Mouse (Mus musculus) neural tube, embryonic 12.5 days (tissue): ENCODE data around the gene Epx. TPM values are rescaled to one million over a fixed set of nuclear protein-coding genes. Genes with fewer than 3 reads are reported as not detected.

Experiments
- ATAC-seq: fragments of 200-750 bp; cut with Nextera tagmentation; 2 replicates; pipeline ENCODE4 v1.8.0; 2017; ENCODE audit warnings: low read depth, mild to moderate bottlenecking, moderate TSS enrichment, moderate library complexity; ENCODE audit not compliant: low FRiP score
- H3K27ac ChIP-seq: fragments of 300-500 bp; sonication (generic); 2 replicates; pipeline ENCODE4 v1.5.1; 2016
- H3K27me3 ChIP-seq: fragments of 300-500 bp; sonication (generic); replicated peaks from 2 replicates; pipeline ENCODE4 v1.6.1; 2016; ENCODE audit warnings: mild to moderate bottlenecking
- H3K36me3 ChIP-seq: fragments of 300-500 bp; sonication (generic); 2 replicates; pipeline ENCODE4 v1.6.1; 2016; ENCODE audit warnings: mild to moderate bottlenecking
- H3K4me1 ChIP-seq: fragments of 300-500 bp; sonication (generic); 2 replicates; pipeline ENCODE4 v1.6.1; 2016
- H3K4me2 ChIP-seq: fragments of 300-500 bp; sonication (generic); replicated peaks from 2 replicates; pipeline ENCODE4 v1.6.1; 2016; ENCODE audit warnings: mild to moderate bottlenecking
- H3K4me3 ChIP-seq: fragments of 300-500 bp; sonication (generic); 2 replicates; pipeline ENCODE4 v1.5.1; 2016
- H3K9ac ChIP-seq: fragments of 300-500 bp; sonication (generic); 2 replicates; pipeline ENCODE4 v1.6.1; 2016; ENCODE audit warnings: mild to moderate bottlenecking
- H3K9me3 ChIP-seq: fragments of 300-500 bp; sonication (generic); 2 replicates; pipeline ENCODE4 v1.6.1; 2016; ENCODE audit warnings: mild to moderate bottlenecking
- WGBS: fragments of 180-500 bp; shearing (Covaris S2); methylation state at CpG from one replicate; pipeline ENCODE4 v1.1.7; 2016; 5-methylcytosine and 5-hydroxymethylcytosine counted together
- polyA plus RNA-seq: library from polyadenylated mRNA; unstranded; fragments of >200 nt; fragmentation: Nextera tagmentation; extraction: Ambion mirVana; gene quantifications from 2 replicates; pipeline ENCODE4 v1.2.1, GENCODE M21; 2016

Epx gene
- polyA plus RNA-seq, result 0.14 TPM in 1 of 2 replicates, not detected in the other

DNA sequence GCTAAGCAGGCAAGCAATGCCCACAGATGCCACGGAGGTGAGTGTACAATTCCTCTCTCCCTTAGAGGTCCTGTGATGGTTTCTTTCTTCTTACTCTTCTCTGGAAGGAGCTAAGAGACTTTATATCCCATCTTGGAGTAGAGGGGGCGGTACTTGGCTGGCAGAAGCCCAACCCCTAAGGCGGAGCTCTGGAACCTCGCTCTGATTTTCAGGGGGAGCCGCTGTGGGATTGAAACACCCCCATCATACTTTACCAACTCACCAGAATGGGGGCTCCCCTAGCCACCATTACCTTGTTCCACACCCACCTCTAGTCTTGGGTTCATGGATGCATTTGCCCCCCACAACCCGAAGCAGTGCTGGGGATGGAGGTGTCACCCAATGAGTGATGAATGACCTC is at the start of gene Epx:
TSS of gene Epx (minus strand) at position 101 of the 400 bp plus-strand sequence.
- Histone ChIP-seq H3K4me2 (no peak within 1 kb of the TSS), H3K4me3 (no peak within 1 kb of the TSS), H3K27me3 (no peaks in the 10 kb centered on the region), H3K4me1 (no peaks in the 10 kb centered on the region), H3K9ac (no peak within 1 kb of the TSS), H3K9me3 (no peaks in the 10 kb centered on the region), H3K36me3 (no peaks in the 10 kb centered on the region), H3K27ac (no peak within 1 kb of the TSS)
- ATAC-seq, result no peak
- 83% methylated on average over 6 of the region's 6 CpGs for WGBS

DNA sequence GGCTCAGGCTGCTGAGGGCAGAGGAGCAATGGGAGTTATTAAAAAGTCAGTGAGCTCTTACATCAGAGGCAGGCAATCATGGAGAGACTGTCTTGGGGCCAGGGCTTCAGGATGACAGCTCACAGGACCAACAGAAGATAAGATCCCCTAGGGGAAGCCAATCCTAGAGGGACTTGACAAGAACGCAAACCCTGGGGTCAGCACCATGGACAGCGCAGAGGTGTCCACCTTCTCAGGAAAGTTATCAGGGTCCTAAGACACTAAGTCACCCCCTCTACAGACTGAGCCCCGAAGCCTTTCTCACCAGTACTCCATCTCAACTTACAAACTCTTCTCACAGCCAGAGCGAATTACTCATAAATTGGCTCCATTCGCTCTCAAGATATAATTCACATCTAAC is 45.6 kb upstream of the Epx start, which contains the start of gene Olfr464:
TSS of gene Olfr464 (minus strand) at position 2 of the 400 bp plus-strand sequence.
- H3K36me3 ChIP-seq, result no peaks in the 10 kb centered on the region
- H3K9me3 ChIP-seq, result no peaks in the 10 kb centered on the region
- H3K27ac ChIP-seq, result no peak within 1 kb of the TSS
- H3K9ac ChIP-seq, result no peak within 1 kb of the TSS
- ATAC-seq, result no peak
- H3K4me1 ChIP-seq, result no peaks in the 10 kb centered on the region
- no peak within 1 kb of the TSS for H3K4me3 ChIP-seq
- 39% methylated on average over 5 of the region's 5 CpGs for WGBS
- no peaks in the 10 kb centered on the region for H3K27me3 ChIP-seq
- no peak within 1 kb of the TSS for H3K4me2 ChIP-seq

DNA sequence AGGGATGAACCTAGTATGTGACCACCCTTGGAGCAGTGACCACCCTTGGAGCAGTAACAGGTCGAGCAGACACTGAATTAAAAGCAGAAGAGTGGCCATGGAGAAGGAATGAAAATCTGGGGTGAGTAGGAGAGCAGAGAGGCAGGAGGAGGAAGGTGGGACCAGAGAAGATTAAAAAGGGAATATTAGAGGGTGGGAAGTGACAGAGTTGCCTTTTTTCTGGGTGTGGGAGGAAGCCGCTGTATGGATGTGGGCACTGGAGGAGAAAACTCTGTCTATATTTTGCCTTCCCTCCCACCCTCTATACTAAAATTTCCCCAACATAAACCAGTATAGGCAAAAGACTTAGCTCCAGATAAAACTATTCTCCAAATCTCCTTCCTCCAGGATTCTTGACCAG is 45.0 kb upstream of the Epx start:
- H3K27ac ChIP-seq, result no peak overlapping the region
- H3K4me2 ChIP-seq, result no peak overlapping the region
- no peaks in the 10 kb centered on the region for H3K4me1 ChIP-seq
- no peaks in the 10 kb centered on the region for H3K36me3 ChIP-seq
- ATAC-seq, result no peak
- no peaks in the 10 kb centered on the region for H3K27me3 ChIP-seq
- H3K9ac ChIP-seq, result no peak overlapping the region
- H3K4me3 ChIP-seq, result no peak overlapping the region
- no peaks in the 10 kb centered on the region for H3K9me3 ChIP-seq
- WGBS, result 71% methylated on average over 2 of the region's 2 CpGs

DNA sequence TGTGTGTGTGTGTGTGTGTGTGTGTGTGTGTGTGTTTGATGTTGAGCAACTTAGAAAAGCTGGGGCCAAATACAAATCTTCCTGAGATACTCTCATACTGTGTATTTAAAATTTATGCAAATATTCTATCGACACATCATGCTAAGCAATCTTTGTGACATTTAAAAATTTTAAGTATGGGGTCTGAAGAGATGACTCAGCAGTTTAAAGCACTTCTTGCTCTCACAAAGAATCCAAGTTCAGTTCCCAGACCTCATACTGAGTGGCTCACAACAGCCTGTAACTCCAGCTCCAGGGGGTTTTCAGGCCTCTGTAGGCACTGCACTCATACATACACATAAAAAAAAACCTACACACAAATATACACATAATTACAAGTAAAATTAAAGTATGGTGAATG is 40.7 kb upstream of the Epx start:
- H3K9me3 ChIP-seq, result no peaks in the 10 kb centered on the region
- no peak overlapping the region for H3K9ac ChIP-seq
- no peaks in the 10 kb centered on the region for H3K36me3 ChIP-seq
- no peak for ATAC-seq
- H3K27me3 ChIP-seq, result no peaks in the 10 kb centered on the region
- no peak overlapping the region for H3K4me2 ChIP-seq
- WGBS, result 86% methylated on average over 1 of the region's 1 CpGs
- no peaks in the 10 kb centered on the region for H3K4me1 ChIP-seq
- no peak overlapping the region for H3K4me3 ChIP-seq
- H3K27ac ChIP-seq, result no peak overlapping the region

DNA sequence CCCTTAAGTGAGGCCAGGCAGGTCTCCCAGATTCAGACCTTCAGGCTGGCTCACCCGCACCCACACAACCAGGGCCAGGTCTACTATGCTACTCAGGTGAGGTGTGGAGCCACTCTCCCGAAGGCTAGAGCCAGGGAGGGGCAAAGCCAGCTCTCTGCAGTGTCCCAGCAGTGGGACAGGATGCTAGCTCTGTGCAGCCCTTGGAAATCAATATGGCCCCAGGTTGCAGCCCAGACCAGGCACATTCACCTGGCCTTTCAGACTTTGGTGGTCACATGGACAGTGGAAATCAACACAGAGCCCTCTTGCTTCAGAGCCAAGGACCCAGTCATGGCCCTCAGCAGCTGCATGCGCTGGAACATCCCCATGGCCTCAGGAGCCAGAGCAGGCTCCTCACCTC is 29.0 kb upstream of the Epx start:
- Histone ChIP-seq H3K4me1 (no peaks in the 10 kb centered on the region), H3K27me3 (no peaks in the 10 kb centered on the region), H3K9me3 (no peaks in the 10 kb centered on the region), H3K4me2 (no peak overlapping the region), H3K4me3 (no peak overlapping the region), H3K9ac (no peak overlapping the region), H3K27ac (no peak overlapping the region), H3K36me3 (no peaks in the 10 kb centered on the region)
- 86% methylated on average over 3 of the region's 3 CpGs for WGBS
- ATAC-seq, result no peak

DNA sequence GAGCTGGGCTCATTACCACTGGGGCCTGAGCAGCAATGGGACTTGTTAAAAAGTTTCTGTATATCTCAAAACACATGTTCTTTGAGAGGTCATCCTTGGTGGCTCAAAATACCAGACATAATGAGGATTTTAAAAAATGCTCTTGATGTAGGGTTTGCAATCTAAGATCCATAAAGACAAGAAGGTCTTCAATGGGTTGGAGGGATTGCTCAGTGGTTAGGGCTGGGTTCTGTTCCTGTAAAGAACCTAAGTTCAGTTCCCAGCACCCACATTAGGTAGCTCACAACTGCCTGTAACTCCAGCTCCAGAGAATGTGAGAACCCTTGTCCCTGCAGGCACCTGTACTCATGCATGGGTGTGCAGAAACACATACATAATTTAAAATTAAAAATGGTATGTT is 22.0 kb upstream of the Epx start, which contains the start of gene Olfr463:
TSS of gene Olfr463 (minus strand) at position 101 of the 400 bp plus-strand sequence.
- no peak within 1 kb of the TSS for H3K27ac ChIP-seq
- H3K36me3 ChIP-seq, result no peaks in the 10 kb centered on the region
- no peak within 1 kb of the TSS for H3K4me3 ChIP-seq
- no peaks in the 10 kb centered on the region for H3K4me1 ChIP-seq
- H3K9me3 ChIP-seq, result no peaks in the 10 kb centered on the region
- no peak within 1 kb of the TSS for H3K9ac ChIP-seq
- H3K27me3 ChIP-seq, result peaks cover 3% of the 10 kb centered on the region
- H3K4me2 ChIP-seq, result no peak within 1 kb of the TSS
- no peak for ATAC-seq

DNA sequence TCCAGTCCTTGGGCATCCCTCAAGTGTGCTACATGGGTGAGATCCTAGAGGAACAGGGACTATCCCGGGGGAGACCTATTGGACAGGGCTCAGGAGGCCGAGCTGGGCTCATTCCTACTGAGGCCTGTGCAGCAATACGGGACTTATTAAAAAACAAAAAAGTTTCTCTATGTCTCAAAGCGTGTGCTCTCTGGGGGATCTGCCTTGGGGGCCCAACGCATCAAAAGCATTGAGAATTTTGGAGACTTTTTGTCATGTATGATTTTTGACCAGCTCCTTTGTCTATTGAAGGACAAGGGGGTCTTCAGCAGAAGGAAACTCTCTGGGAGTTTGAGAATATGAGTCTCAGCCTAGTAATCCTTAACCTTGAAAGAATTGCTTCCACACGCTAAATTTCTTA is 16.8 kb upstream of the Epx start, which contains the start of gene Olfr462:
TSS of gene Olfr462 (minus strand) at position 101 of the 400 bp plus-strand sequence.
- WGBS, result 89% methylated on average over 6 of the region's 6 CpGs
- no peaks in the 10 kb centered on the region for H3K27me3 ChIP-seq

DNA sequence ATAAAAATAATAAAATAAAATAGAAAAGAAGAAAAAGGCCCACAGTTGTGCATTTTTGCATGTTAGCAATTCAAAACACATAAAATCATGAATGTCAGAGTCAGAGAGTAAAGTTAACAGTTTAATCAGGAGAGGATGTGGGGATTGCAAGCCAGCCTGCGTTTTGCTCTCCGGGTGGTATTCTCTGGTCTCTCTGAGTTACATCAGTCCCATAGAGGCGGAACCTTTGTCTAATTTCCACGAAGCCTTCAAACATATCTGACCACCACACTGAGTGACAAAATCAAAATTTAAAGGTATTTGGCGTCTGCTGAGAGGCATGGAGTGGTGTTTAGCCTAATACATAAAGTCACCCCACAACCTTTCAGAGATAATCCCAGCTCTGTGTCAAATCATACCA is 9.5 kb upstream of the Epx start:
- Histone ChIP-seq H3K4me1 (no peaks in the 10 kb centered on the region), H3K27me3 (no peaks in the 10 kb centered on the region), H3K4me3 (no peak overlapping the region), H3K9ac (no peak overlapping the region), H3K27ac (no peak overlapping the region), H3K36me3 (no peaks in the 10 kb centered on the region), H3K9me3 (no peaks in the 10 kb centered on the region), H3K4me2 (no peak overlapping the region)
- ATAC-seq, result no peak
- 80% methylated on average over 5 of the region's 5 CpGs for WGBS

More for the DNA sequence above, 16.8 kb upstream of the Epx start, which contains the start of gene Olfr462:
- no peaks in the 10 kb centered on the region for H3K9me3 ChIP-seq
- no peak within 1 kb of the TSS for H3K4me3 ChIP-seq
- H3K4me2 ChIP-seq, result no peak within 1 kb of the TSS
- H3K27ac ChIP-seq, result no peak within 1 kb of the TSS
- no peak for ATAC-seq
- no peaks in the 10 kb centered on the region for H3K36me3 ChIP-seq
- no peaks in the 10 kb centered on the region for H3K4me1 ChIP-seq
- H3K9ac ChIP-seq, result no peak within 1 kb of the TSS

DNA sequence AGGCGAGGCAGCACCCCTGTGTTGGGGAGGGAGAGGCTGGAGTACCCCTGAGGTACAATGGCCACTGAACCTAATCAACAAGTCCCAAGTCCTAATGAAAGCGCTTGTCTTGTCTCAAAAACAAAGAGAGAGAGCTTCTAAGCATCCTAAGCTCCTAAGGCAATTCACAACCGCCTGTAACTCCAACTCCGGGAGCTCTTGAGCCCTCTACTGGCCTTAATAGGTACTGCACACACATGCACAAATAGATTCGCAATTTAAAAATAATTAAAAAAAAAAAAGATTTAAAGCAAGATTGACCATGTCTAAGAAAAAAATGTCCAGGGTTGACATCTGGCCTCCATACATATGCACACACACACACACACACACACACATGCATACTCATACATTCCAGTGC is 8.2 kb upstream of the Epx start:
- Histone ChIP-seq H3K4me2 (no peak overlapping the region), H3K27me3 (no peaks in the 10 kb centered on the region), H3K9ac (no peak overlapping the region), H3K9me3 (no peaks in the 10 kb centered on the region), H3K27ac (no peak overlapping the region), H3K4me1 (no peaks in the 10 kb centered on the region), H3K36me3 (no peaks in the 10 kb centered on the region), H3K4me3 (no peak overlapping the region)
- 45% methylated on average over 5 of the region's 5 CpGs for whole genome bisulfite sequencing
- no peak for ATAC-seq

DNA sequence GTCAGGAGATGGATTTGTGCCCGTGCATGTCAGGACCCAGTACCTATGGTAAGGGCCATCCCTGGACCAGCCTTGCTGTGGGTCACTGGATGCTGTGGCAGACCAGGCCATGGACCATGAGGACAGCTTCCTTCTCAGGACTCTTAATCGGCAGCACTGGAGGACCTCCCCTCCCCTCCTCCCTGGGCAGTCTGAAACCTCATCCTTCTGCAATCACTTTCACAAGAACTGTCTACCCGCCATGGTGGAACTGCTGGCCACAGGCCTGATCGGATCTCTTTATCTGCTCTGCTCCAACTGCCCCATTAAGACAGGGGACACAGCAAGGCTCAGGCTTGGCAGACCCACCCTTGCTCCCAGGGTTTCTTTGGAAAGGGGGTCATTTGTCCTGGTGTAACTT is 6.4 kb upstream of the Epx start:
- Histone ChIP-seq H3K4me2 (no peak overlapping the region), H3K9ac (no peak overlapping the region), H3K4me1 (no peaks in the 10 kb centered on the region), H3K4me3 (no peak overlapping the region), H3K36me3 (no peaks in the 10 kb centered on the region), H3K27ac (no peak overlapping the region), H3K27me3 (no peaks in the 10 kb centered on the region), H3K9me3 (no peaks in the 10 kb centered on the region)
- ATAC-seq, result no peak
- WGBS, result 75% methylated on average over 4 of the region's 4 CpGs

DNA sequence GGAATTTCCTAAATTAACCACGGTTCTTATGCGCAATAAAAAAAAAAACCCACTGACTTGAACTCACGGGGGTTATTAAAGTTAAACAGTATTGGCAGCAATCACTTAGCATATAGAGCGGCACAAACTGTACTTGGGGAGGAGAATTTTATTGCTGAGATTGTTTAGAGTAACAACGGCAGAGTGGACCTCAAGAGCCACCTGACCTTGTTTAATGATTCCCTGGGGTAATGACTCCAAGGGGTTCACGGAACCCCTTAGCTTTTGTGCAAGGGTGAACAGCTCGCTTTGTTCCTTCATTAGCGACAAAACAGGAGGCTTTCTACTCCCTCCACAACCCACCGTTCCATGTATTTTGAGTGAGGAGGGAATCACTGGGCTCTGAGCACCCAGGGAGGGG is 4.5 kb upstream of the Epx start:
- H3K9ac ChIP-seq, result no peak overlapping the region
- no peaks in the 10 kb centered on the region for H3K36me3 ChIP-seq
- H3K4me3 ChIP-seq, result no peak overlapping the region
- 35% methylated on average over 9 of the region's 9 CpGs for WGBS
- ATAC-seq, result no peak
- no peaks in the 10 kb centered on the region for H3K4me1 ChIP-seq
- no peak overlapping the region for H3K4me2 ChIP-seq
- no peak overlapping the region for H3K27ac ChIP-seq
- no peaks in the 10 kb centered on the region for H3K9me3 ChIP-seq
- H3K27me3 ChIP-seq, result no peaks in the 10 kb centered on the region

DNA sequence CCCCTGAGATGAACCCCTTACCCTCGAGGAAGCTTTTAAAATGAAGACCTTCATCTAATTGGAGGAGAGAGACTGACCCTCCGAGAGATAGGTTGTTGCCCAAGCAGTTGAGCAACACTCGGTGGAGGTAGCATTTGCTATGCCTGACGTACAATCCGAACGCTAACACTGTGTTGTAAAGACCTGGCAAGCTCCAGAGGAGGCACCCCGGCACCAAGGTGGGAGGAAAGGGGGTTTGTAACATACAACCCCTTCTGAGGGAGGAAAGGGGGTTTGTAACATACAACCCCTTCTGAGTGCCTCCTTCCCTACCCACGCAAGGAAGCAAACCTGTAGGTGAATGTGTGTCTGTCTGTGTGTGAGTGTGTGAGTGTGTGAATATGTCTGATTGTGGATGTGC is 3.6 kb downstream of the Epx start:
- H3K9me3 ChIP-seq, result no peaks in the 10 kb centered on the region
- no peak overlapping the region for H3K4me3 ChIP-seq
- 60% methylated on average over 8 of the region's 8 CpGs for WGBS
- H3K27ac ChIP-seq, result no peak overlapping the region
- no peaks in the 10 kb centered on the region for H3K4me1 ChIP-seq
- H3K27me3 ChIP-seq, result no peaks in the 10 kb centered on the region
- no peak overlapping the region for H3K4me2 ChIP-seq
- no peak for ATAC-seq
- no peaks in the 10 kb centered on the region for H3K36me3 ChIP-seq
- H3K9ac ChIP-seq, result no peak overlapping the region

DNA sequence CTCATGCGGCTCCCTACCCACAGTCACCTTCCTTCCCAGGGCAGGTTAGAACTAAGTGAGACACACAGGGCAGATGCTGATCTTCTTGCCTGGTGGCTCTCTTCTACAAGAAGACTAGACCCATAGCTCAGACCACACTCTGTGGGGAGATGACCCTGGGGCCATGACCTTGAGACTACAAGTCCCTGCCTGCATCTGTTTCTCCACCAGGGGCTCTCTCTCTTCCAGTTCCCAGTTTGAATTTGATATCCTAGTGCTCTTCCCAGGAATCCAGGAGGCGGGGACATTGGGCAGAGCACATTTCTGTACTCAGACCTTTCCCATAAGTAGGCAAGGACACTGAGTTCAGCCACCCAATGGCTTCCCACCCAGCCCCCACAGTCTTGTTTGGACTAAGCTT is 5.2 kb downstream of the Epx start:
- ATAC-seq, result no peak
- Histone ChIP-seq H3K27ac (no peak overlapping the region), H3K27me3 (no peaks in the 10 kb centered on the region), H3K4me3 (no peak overlapping the region), H3K4me2 (no peak overlapping the region), H3K36me3 (no peaks in the 10 kb centered on the region), H3K4me1 (no peaks in the 10 kb centered on the region), H3K9me3 (no peaks in the 10 kb centered on the region), H3K9ac (no peak overlapping the region)
- WGBS, result 86% methylated on average over 2 of the region's 2 CpGs
